Mouse (Mus musculus): Measurements from ENCODE around the gene Kmt2d.

- TF ChIP-seq GATA1 (IDR thresholded peaks at IDR 0.05; ENCODE audit: borderline replicate concordance, low read length) (no peak), POLR2AphosphoS5 (IDR thresholded peaks at IDR 0.05; ENCODE audit: insufficient replicate concordance, low read depth, low read length) (no peak), CTCF (IDR thresholded peaks at IDR 0.05; ENCODE audit: low read depth, low read length) (peak; percentile 75), TAL1 (conservative IDR thresholded peaks at IDR 0.05; ENCODE audit: low read depth, low read length) (no peak)
Observed at GRCm38 (mm10) chr15:98799396-98799795, 71.6 kb downstream of the Kmt2d start.
